Mouse (Mus musculus) adrenal gland, postnatal 36 days (tissue): ENCODE measurements around the gene Atp6v1e1. TPM values are rescaled to one million over a fixed set of nuclear protein-coding genes. Genes with fewer than 3 reads are reported as not detected.
A peak's percentile ranks its signal among the peaks of the same experiment; 100 is the strongest.

Experiments used
- DNase-seq, 2 experiments: peaks; one replicate each; pipeline ENCODE4 v3.0.0; 2021; ENCODE audit warnings: mixed read lengths in 1 of 2
- total RNA-seq, 2 experiments: library from RNA; stranded (reverse); gene quantifications; 2 replicates each; pipeline ENCODE4 v1.2.3; 2021

Atp6v1e1 gene
- total RNA-seq, 2 experiments from 2014 or later, result 332 to 479 TPM

DNA sequence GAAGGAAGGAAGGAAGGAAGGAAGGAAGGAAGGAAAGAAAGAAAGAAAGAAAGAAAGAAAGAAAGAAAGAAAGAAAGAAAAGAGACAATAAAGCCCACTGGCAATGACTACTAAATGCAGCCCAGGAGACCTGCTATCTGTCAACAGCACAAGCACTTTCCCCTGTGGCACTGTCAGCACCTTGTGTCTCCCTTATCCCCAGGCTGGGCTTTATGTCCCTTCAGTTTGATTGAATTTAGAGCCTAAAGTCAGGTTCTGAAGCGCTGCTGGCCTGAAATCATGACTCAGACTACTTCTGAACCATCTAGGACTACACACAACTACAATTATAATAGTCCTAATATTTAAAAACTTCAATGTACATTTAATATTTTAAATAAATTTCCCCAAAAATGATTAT, 1.7 kb downstream of the Atp6v1e1 start:
- no peak for DNase-seq

DNA sequence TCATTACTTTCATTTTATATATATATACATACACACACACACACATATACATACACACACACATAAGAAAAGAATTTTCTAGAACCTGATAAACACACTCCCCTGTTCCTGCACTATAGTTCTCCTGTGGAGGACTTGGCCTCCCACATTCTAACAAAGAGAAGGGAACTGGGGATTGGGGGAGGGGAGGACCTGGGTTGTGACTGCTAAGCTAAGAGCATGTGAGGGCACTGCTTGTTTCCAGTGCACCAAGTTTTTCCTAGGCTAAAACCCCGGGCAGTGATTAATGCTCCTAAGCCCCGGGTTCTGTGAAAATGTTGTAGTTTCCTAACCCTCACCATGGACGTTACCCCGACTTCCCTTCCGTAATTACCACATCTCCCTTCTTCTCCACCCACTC, 2.4 kb downstream of the Atp6v1e1 start:
- peak; percentile 50 to 73 for DNase-seq

DNA sequence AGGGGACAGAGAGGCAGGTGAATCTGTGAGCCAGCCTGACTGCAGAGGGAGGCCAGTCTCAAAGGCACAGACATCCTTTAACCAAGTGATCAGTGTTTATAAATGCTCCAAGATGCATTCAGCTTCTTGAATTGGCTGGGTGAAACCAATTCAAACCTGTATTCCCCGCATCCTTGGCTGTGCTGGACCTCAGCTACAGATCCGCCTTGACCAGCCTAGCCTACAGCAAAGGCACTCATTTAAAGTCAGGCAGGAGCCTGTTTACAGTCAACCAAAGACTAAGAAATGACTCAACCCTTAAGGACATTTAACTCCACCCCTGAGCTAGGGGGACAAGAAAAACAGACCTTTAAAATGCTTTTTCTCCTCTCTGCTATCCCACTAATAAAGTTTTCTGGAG, 3.3 kb downstream of the Atp6v1e1 start:
- peak in 1 of 2 experiments; percentile 33 for DNase-seq

DNA sequence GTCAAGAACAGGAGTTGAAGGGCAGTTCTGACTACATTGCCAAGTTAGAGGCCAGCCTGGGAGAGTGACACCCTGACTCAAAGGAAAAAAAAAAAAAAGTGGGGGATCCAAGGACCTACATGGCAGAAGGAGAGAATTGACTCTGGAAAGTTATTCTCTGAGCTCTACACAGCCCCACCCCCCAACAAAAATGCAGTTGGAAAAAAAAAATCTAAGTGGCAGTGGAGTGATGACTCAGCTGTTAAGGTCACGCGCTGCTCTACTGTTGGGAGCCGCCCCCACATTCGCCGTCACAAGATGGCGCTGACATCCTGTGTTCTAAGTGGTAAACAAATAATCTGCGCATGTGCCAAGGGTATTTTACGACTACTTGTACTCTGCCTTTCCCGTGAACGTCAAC, 10.6 kb downstream of the Atp6v1e1 start:
- DNase-seq, result peak in 1 of 2 experiments; percentile 51

DNA sequence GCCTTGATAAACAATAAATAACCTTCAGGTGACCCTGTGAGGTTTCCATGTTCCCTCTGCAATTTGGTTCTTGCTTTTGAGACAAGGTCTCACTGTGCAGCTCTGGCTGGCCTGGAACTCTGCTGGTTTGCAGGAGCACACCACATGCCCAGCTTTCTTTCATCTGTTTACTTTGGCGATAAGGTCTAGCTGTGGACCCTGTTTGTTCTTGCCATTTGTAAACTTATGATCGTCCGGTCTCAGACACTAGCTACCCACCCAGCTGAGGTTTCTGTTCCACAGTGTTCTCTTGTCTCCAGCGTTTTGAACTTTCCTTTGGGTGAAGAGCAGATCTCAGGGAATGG, 14.9 kb downstream of the Atp6v1e1 start:
- no peak for DNase-seq

DNA sequence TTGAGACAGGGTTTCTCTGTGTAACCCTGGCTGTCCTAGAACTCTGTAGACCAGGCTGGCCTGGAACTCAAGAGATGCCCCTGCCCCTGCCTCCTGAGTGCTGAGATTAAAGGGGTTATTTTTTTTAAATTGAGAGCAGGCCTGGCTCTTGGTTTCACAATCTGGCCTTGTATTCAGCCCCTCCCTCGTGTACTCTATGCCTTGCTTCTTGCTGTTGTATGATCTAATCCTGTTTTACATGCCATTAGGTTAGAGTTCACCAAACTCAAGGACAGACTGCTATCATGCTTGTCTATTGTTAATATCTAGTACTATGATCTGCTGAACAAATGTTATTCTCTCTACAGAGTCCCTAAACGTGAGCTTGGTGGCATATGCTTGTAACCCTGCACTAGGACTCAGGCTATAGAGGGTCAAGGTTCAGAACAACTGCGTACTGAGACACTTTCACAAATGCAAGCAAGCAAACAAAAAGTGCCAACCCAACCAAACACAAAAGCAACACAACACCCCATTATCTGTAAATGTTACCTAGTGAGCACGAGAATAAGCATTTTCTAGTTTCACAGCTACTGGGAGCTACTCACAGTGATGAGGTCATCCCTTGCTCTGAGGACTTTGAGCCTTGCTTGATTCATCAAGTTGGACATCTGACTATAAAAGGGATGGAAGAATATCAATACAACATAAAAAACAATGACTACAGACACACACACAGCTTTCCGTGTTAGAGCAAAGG, 15.4 kb downstream of the Atp6v1e1 start:
- DNase-seq, result no peak

- no peak for DNase-seq
These were observed 23.0 kb downstream of the Atp6v1e1 start for GRCm38 (mm10) chr6:120799581-120800041.

DNA sequence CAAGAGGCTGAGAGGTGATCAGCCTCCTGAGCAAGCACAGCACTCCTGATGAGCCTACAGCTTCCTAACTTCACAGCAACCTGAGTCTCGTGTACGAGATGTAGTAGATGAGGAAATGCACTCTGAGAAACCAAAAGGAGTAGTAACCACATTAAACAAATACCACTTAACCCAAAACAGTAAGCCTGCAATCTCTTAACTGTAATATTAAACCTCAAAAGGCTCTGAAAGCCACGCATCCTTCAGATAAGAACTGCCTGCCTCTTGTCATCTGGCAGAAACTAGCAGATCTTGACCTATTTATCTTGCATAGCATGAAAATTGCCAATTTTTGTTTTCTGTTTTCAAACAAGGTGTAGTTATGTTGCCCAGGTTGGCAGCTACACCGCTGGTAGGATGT, 23.7 kb downstream of the Atp6v1e1 start:
- no peak for DNase-seq

DNA sequence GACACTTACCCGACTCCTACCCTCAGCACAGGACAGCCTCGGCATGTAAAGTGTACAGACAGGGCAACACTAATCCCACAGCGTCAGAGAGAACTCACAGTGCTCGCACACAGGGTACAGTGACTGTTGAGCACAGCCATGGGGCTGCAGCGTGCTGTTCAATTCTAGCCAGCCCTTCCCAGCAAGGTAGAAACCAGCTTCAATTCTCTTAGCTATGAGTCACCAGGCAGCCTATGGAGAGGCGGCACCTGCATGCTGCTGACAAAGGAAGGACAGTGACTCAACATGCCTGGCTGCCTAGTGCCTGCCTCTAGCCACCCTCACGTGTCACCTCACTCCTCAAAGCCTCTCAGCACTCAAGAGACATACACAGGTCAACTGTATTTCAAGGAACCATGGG, 24.6 kb downstream of the Atp6v1e1 start:
- no peak for DNase-seq

- DNase-seq, result no peak
These were observed 26.5 kb downstream of the Atp6v1e1 start for GRCm38 (mm10) chr6:120796111-120796510.

GRCm38 (mm10) chr6:120795422-120796086, 27.0 kb downstream of the Atp6v1e1 start:
- no peak for DNase-seq

- DNase-seq, result no peak
These were observed 29.6 kb downstream of the Atp6v1e1 start for GRCm38 (mm10) chr6:120792947-120793346.

- no peak for DNase-seq
These were observed 31.9 kb downstream of the Atp6v1e1 start for GRCm38 (mm10) chr6:120790717-120791116.

GRCm38 (mm10) chr6:120790153-120790552, 32.4 kb downstream of the Atp6v1e1 start:
- DNase-seq, result no peak

DNA sequence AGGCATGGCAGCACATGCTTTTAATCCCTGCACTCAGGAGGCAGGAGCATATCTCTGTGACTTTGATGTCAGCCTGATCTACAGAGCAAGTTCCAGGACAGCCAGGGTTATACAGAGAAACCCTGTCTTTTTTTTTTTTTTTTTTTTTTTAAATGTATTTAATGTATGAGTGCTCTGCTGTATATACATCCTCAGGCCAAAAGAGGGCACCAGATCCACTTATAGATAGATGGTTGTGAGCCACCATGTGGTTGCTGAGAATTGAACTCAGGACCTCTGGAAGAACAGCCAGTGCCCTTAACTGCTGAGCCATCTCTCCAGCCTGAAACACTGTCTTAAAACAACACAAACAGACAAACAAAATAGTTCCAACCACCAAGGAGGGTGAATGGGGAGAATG, 33.7 kb downstream of the Atp6v1e1 start:
- no peak for DNase-seq

GRCm38 (mm10) chr6:120788068-120788607, 34.5 kb downstream of the Atp6v1e1 start:
- DNase-seq, result no peak

GRCm38 (mm10) chr6:120784351-120784750, 38.2 kb downstream of the Atp6v1e1 start:
- DNase-seq, result no peak

DNA sequence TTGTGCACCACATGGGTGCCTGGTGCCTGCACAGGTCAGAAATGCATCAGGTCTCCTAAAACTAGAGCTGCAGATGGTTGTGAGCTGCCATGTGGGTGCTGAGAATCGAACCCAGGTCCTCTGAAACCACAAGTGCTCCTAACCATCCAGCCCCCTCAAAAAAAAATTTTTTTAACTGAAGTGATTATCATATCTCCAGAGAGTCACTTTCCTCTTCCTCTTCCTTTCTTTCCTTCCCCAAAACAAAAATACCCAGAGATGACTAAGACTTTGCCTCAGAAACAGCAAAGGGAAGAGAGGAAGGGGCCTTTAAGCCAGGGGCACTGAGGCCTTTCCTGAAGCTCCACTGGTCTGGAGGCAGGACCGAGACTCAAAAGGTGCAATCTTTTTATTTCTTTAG, 39.6 kb downstream of the Atp6v1e1 start:
- DNase-seq, result no peak

GRCm38 (mm10) chr6:120778226-120778625, 44.4 kb downstream of the Atp6v1e1 start:
- no peak for DNase-seq

GRCm38 (mm10) chr6:120777533-120777932, 45.1 kb downstream of the Atp6v1e1 start:
- DNase-seq, result no peak

GRCm38 (mm10) chr6:120776286-120776685, 46.3 kb downstream of the Atp6v1e1 start:
- DNase-seq, result peak; percentile 29 to 38

DNA sequence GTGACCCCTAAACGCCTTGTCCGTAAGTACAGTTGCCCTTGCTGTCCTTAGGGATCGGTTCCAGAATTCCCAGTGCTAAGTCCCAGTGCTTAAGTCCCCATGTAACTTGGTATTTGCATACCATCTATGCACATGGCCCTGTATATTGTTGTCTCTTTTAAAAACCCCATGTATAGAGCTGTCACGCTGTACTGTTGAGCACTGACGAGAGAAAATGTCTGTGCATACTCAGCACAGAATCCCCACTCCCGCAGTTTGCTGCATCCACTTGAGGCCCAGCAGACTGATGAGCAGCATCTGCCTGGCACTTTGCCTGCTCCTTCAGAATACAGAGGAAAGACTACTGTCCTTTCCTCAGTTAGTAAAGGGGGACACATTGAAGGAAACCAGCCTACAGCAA, 48.8 kb downstream of the Atp6v1e1 start:
- DNase-seq, result no peak

DNA sequence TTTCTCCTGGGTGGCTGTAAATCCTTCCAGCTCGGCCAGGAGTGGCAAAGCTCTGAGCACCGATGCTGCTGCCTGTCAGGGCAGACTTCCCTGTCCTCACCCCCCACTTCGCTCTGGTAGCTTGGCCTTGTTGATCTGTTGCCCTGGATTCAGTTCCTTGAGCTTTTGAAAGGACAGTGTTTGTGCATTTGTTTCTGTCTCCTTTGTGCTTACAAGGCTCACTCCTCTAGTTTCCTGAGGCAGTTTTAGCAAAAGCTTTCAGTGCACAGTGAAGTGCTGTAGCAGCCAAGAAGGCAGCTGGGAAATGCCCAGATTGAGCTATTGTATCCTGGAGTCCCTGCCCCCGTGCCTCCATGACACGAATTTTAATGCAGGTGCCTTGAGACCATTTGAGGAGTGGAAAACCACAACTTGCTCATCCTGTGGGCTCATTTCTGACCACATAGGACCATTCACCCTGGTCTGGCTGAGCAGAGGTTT, 49.4 kb downstream of the Atp6v1e1 start, which contains the start of gene Slc25a18:
Slc25a18 (plus strand) TSS at position 430 of the 480 bp plus-strand sequence.
- DNase-seq, result no peak
